Mouse (Mus musculus) spleen, embryonic (tissue): ENCODE data around the gene Fgd6.

ENCODE experiments used
- CTCF ChIA-PET: fragments of 350-600 bp; sonication (Branson Sonifier 250); formaldehyde crosslinking; loops from one replicate; lab custom pipeline; 2022; lab: Charles Lee

The Fgd6 gene

GRCm38 (mm10) chr10:94035658-94036374, at the start of gene Fgd6, which contains the start of gene Vezt:
Fgd6 (plus strand) TSS chr10:94036001.
Vezt (minus strand) TSS chr10:94035817.
- CTCF ChIA-PET = no interaction called here

- CTCF ChIA-PET = no interaction called here
Measured at GRCm38 (mm10) chr10:93994136-93994535, 41.7 kb upstream of the Fgd6 start.

GRCm38 (mm10) chr10:93995100-93995499, 40.7 kb upstream of the Fgd6 start:
- CTCF ChIA-PET = no interaction called here

- CTCF ChIA-PET = no interaction called here
Measured at GRCm38 (mm10) chr10:93999357-93999756, 36.4 kb upstream of the Fgd6 start.

- CTCF ChIA-PET = no interaction called here
Measured at GRCm38 (mm10) chr10:94000223-94000622, 35.6 kb upstream of the Fgd6 start.

GRCm38 (mm10) chr10:94008356-94008755, 27.4 kb upstream of the Fgd6 start:
- CTCF ChIA-PET = no interaction called here

GRCm38 (mm10) chr10:94009991-94010679, 25.7 kb upstream of the Fgd6 start:
- CTCF ChIA-PET = no interaction called here

GRCm38 (mm10) chr10:94011024-94011423, 24.8 kb upstream of the Fgd6 start:
- CTCF ChIA-PET = no interaction called here

GRCm38 (mm10) chr10:94013196-94013595, 22.6 kb upstream of the Fgd6 start:
- CTCF ChIA-PET = no interaction called here

- CTCF ChIA-PET = no interaction called here
Measured at GRCm38 (mm10) chr10:94014200-94014599, 21.6 kb upstream of the Fgd6 start.

- CTCF ChIA-PET = interaction anchor here (0.5 to 0.7 kb wide), 2 partner anchors 12 to 388 kb away, joined by 4 to 6 read pairs; no protein-coding TSS in a partner anchor
Measured at GRCm38 (mm10) chr10:94017455-94017854, 18.3 kb upstream of the Fgd6 start.

GRCm38 (mm10) chr10:94020587-94020986, 15.2 kb upstream of the Fgd6 start:
- CTCF ChIA-PET = interaction anchor here (0.6 kb wide), 1 partner anchor 10 kb away, joined by 3 read pairs; no protein-coding TSS in a partner anchor

GRCm38 (mm10) chr10:94021059-94021458, 14.7 kb upstream of the Fgd6 start:
- CTCF ChIA-PET = no interaction called here

- CTCF ChIA-PET = interaction anchor here (0.6 kb wide), 1 partner anchor 125 kb away, joined by 4 read pairs; no protein-coding TSS in a partner anchor
Measured at GRCm38 (mm10) chr10:94025079-94025478, 10.7 kb upstream of the Fgd6 start.

- CTCF ChIA-PET = no interaction called here
Measured at GRCm38 (mm10) chr10:94028493-94028892, 7.3 kb upstream of the Fgd6 start.

GRCm38 (mm10) chr10:94031164-94031563, 4.6 kb upstream of the Fgd6 start:
- CTCF ChIA-PET = interaction anchor here (0.9 kb wide), 1 partner anchor 11 kb away, joined by 3 read pairs; no protein-coding TSS in a partner anchor

- CTCF ChIA-PET = interaction anchor here (0.5 kb wide), 1 partner anchor 461 kb away, joined by 3 read pairs; no protein-coding TSS in a partner anchor
Measured at GRCm38 (mm10) chr10:94034876-94035657, 734 bp upstream of the Fgd6 start.

- CTCF ChIA-PET = no interaction called here
Measured at GRCm38 (mm10) chr10:94036375-94036758, 566 bp downstream of the Fgd6 start.

GRCm38 (mm10) chr10:94037196-94037595, 1.4 kb downstream of the Fgd6 start:
- CTCF ChIA-PET = interaction anchor here (0.7 kb wide), 1 partner anchor 87 kb away, joined by 4 read pairs; no protein-coding TSS in a partner anchor

- CTCF ChIA-PET = interaction anchor here (0.6 to 0.7 kb wide), 3 partner anchors 74 to 401 kb away, joined by 3 to 6 read pairs (median 4); no protein-coding TSS in a partner anchor
Measured at GRCm38 (mm10) chr10:94037596-94037995, 1.8 kb downstream of the Fgd6 start.
